Mouse (Mus musculus): ENCODE results near the gene Rnf217. TPM values are rescaled to one million over a fixed set of nuclear protein-coding genes. Genes with fewer than 3 reads are reported as not detected.

Rnf217 gene
- polyA plus RNA-seq, 1 experiment, result 4.6 TPM

- H3K4me3 ChIP-seq (ENCODE audit: insufficient read depth, low read length), result no peak overlapping the region
- peaks cover 3% of the 10 kb centered on the region for H3K4me1 ChIP-seq (ENCODE audit: control insufficient read depth, insufficient read depth, low read length)
- no peak for TF ChIP-seq CTCF (IDR thresholded peaks at IDR 0.05; ENCODE audit: extremely low read depth, insufficient read depth, low read length)
- TF ChIP-seq POLR2A (IDR thresholded peaks at IDR 0.05; ENCODE audit: extremely low read depth, insufficient read depth, low read length), result no peak
- no peak overlapping the region for H3K27ac ChIP-seq (ENCODE audit: insufficient read depth, low read length)
Observed at GRCm38 (mm10) chr10:31538721-31539120, 70.3 kb downstream of the Rnf217 start.

- no peak overlapping the region for H3K27ac ChIP-seq (ENCODE audit: insufficient read depth, low read length)
- TF ChIP-seq CTCF (IDR thresholded peaks at IDR 0.05; ENCODE audit: extremely low read depth, insufficient read depth, low read length) (no peak), POLR2A (IDR thresholded peaks at IDR 0.05; ENCODE audit: extremely low read depth, insufficient read depth, low read length) (no peak)
- peaks cover 3% of the 10 kb centered on the region for H3K4me1 ChIP-seq (ENCODE audit: control insufficient read depth, insufficient read depth, low read length)
- no peak overlapping the region for H3K4me3 ChIP-seq (ENCODE audit: insufficient read depth, low read length)
Observed at GRCm38 (mm10) chr10:31538243-31538642, 70.7 kb downstream of the Rnf217 start.

GRCm38 (mm10) chr10:31537213-31537612 is 71.8 kb downstream of the Rnf217 start:
- peaks cover 3% of the 10 kb centered on the region for H3K4me1 ChIP-seq (ENCODE audit: control insufficient read depth, insufficient read depth, low read length)
- no peak overlapping the region for H3K27ac ChIP-seq (ENCODE audit: insufficient read depth, low read length)
- TF ChIP-seq CTCF (IDR thresholded peaks at IDR 0.05; ENCODE audit: extremely low read depth, insufficient read depth, low read length), result no peak
- H3K4me3 ChIP-seq (ENCODE audit: insufficient read depth, low read length), result no peak overlapping the region

GRCm38 (mm10) chr10:31535046-31535445 is 73.9 kb downstream of the Rnf217 start:
- Histone ChIP-seq H3K27ac (ENCODE audit: insufficient read depth, low read length) (no peak overlapping the region), H3K4me3 (ENCODE audit: insufficient read depth, low read length) (no peak overlapping the region), H3K4me1 (ENCODE audit: control insufficient read depth, insufficient read depth, low read length) (peaks cover 3% of the 10 kb centered on the region)
- TF ChIP-seq CTCF (IDR thresholded peaks at IDR 0.05; ENCODE audit: extremely low read depth, insufficient read depth, low read length), result no peak
- TF ChIP-seq POLR2A (IDR thresholded peaks at IDR 0.05; ENCODE audit: extremely low read depth, insufficient read depth, low read length), result no peak

GRCm38 (mm10) chr10:31533270-31533826 is 75.6 kb downstream of the Rnf217 start:
- H3K4me3 ChIP-seq (ENCODE audit: insufficient read depth, low read length), result no peak overlapping the region
- TF ChIP-seq POLR2A (IDR thresholded peaks at IDR 0.05; ENCODE audit: extremely low read depth, insufficient read depth, low read length) (no peak), CTCF (IDR thresholded peaks at IDR 0.05; ENCODE audit: extremely low read depth, insufficient read depth, low read length) (no peak)
- H3K4me1 ChIP-seq (ENCODE audit: control insufficient read depth, insufficient read depth, low read length), result peaks cover 3% of the 10 kb centered on the region
- no peak overlapping the region for H3K27ac ChIP-seq (ENCODE audit: insufficient read depth, low read length)

GRCm38 (mm10) chr10:31532782-31533181 is 76.2 kb downstream of the Rnf217 start:
- Histone ChIP-seq H3K27ac (ENCODE audit: insufficient read depth, low read length) (no peak overlapping the region), H3K4me3 (ENCODE audit: insufficient read depth, low read length) (no peak overlapping the region), H3K4me1 (ENCODE audit: control insufficient read depth, insufficient read depth, low read length) (peaks cover 3% of the 10 kb centered on the region)
- TF ChIP-seq CTCF (IDR thresholded peaks at IDR 0.05; ENCODE audit: extremely low read depth, insufficient read depth, low read length) (no peak), POLR2A (IDR thresholded peaks at IDR 0.05; ENCODE audit: extremely low read depth, insufficient read depth, low read length) (no peak)

- Histone ChIP-seq H3K4me1 (ENCODE audit: control insufficient read depth, insufficient read depth, low read length) (no peaks in the 10 kb centered on the region), H3K4me3 (ENCODE audit: insufficient read depth, low read length) (no peak overlapping the region), H3K27ac (ENCODE audit: insufficient read depth, low read length) (no peak overlapping the region)
- TF ChIP-seq POLR2A (IDR thresholded peaks at IDR 0.05; ENCODE audit: extremely low read depth, insufficient read depth, low read length) (no peak), CTCF (IDR thresholded peaks at IDR 0.05; ENCODE audit: extremely low read depth, insufficient read depth, low read length) (no peak)
Observed at GRCm38 (mm10) chr10:31528297-31528984, 80.5 kb downstream of the Rnf217 start.

- Histone ChIP-seq H3K27ac (ENCODE audit: insufficient read depth, low read length) (no peak overlapping the region), H3K4me1 (ENCODE audit: control insufficient read depth, insufficient read depth, low read length) (no peaks in the 10 kb centered on the region), H3K4me3 (ENCODE audit: insufficient read depth, low read length) (no peak overlapping the region)
- no peak for TF ChIP-seq CTCF (IDR thresholded peaks at IDR 0.05; ENCODE audit: extremely low read depth, insufficient read depth, low read length)
- no peak for TF ChIP-seq POLR2A (IDR thresholded peaks at IDR 0.05; ENCODE audit: extremely low read depth, insufficient read depth, low read length)
Observed at GRCm38 (mm10) chr10:31525705-31526104, 83.3 kb downstream of the Rnf217 start.

GRCm38 (mm10) chr10:31519420-31519819 is 89.6 kb downstream of the Rnf217 start:
- H3K4me3 ChIP-seq (ENCODE audit: insufficient read depth, low read length), result no peak overlapping the region
- TF ChIP-seq POLR2A (IDR thresholded peaks at IDR 0.05; ENCODE audit: extremely low read depth, insufficient read depth, low read length) (no peak), CTCF (IDR thresholded peaks at IDR 0.05; ENCODE audit: extremely low read depth, insufficient read depth, low read length) (0 out of 2 replicates have a peak, but pooled peaks have one; percentile 1)
- H3K4me1 ChIP-seq (ENCODE audit: control insufficient read depth, insufficient read depth, low read length), result no peaks in the 10 kb centered on the region
- H3K27ac ChIP-seq (ENCODE audit: insufficient read depth, low read length), result no peak overlapping the region

GRCm38 (mm10) chr10:31518210-31518609 is 90.8 kb downstream of the Rnf217 start:
- TF ChIP-seq POLR2A (IDR thresholded peaks at IDR 0.05; ENCODE audit: extremely low read depth, insufficient read depth, low read length), result no peak
- TF ChIP-seq CTCF (IDR thresholded peaks at IDR 0.05; ENCODE audit: extremely low read depth, insufficient read depth, low read length), result no peak
- no peaks in the 10 kb centered on the region for H3K4me1 ChIP-seq (ENCODE audit: control insufficient read depth, insufficient read depth, low read length)
- H3K4me3 ChIP-seq (ENCODE audit: insufficient read depth, low read length), result no peak overlapping the region
- no peak overlapping the region for H3K27ac ChIP-seq (ENCODE audit: insufficient read depth, low read length)
